Comparison of ENCODE assay signal across 9 mouse cellular contexts in the genomic region with DNA sequence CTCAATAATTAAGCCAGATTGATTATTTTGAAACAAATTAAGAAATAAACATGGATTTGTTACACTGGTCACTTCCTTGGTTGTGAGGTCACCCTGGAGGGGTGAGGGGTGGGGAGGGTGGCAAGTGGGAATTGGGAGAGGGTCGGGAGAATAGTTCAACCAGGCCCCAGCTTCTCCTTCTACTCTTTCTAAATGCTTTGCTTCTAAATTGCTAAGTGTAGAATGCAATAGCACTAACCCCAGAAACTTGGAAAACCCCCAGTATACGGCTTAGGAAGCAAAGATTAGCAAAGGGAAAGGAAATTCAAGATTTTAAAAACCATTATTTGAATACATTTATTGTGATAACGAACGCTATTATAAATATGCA. TPM values are rescaled to one million over a fixed set of nuclear protein-coding genes. Genes with fewer than 3 reads are reported as not detected.
A peak's percentile ranks its signal among the peaks of the same experiment; 100 is the strongest.
DNase-seq lines count a peak whose midpoint lies in the region; ATAC-seq lines count a peak whose summit lies in the region.
"Had no signal": no experiment of that assay in that cellular context is flagged by ENCODE, and none has a peak within 500 bp of the region (broad histone marks: within the 10 kb centered on the region; RNA-seq: fewer than 3 reads in every experiment).

No protein-coding gene starts in this region.

- peaks cover 12% of the 10 kb centered on the region for H3K4me1 ChIP-seq in heart, embryonic 16.5 days (ENCODE audit: control insufficient read depth, insufficient read depth, low read length)
- H3K4me1 ChIP-seq in forebrain, embryonic 14.5 days (ENCODE audit: control insufficient read depth, insufficient read depth, low read length) = 0 out of 2 replicates have a peak, but pooled peaks cover 9% of the 10 kb centered on the region
- H3K4me1 ChIP-seq in midbrain, embryonic 10.5 days = peaks cover 36% of the 10 kb centered on the region

- no peaks in the 10 kb centered on the region for H3K36me3 ChIP-seq in heart, embryonic 16.5 days (ENCODE audit: control insufficient read depth, insufficient read depth)
- H3K36me3 ChIP-seq in forebrain, embryonic 14.5 days (ENCODE audit: control insufficient read depth, insufficient read depth, low read length) = no peaks in the 10 kb centered on the region
- no peaks in the 10 kb centered on the region for H3K36me3 ChIP-seq in midbrain, embryonic 10.5 days
- H3K36me3 ChIP-seq: G1E had no signal

- peak overlapping the region; percentile 48 for H3K9ac ChIP-seq in heart, embryonic 16.5 days (ENCODE audit: low read length)
- peak overlapping the region; percentile 50; the same call in 1 of the 2 replicates for H3K9ac ChIP-seq in forebrain, embryonic 14.5 days (ENCODE audit: low read length)

- WGBS in heart, embryonic 16.5 days = 69% methylated on average over 4 of the region's 4 CpGs
- 61% methylated on average over 4 of the region's 4 CpGs for WGBS in forebrain, embryonic 14.5 days
- WGBS in midbrain, embryonic 10.5 days = 72% methylated on average over 4 of the region's 4 CpGs

- ATAC-seq in heart, embryonic 16.5 days (replicated peaks; ENCODE audit: extremely low read depth, insufficient read depth, low FRiP score) = no peak
- no peak for ATAC-seq in forebrain, embryonic 14.5 days

- H3K27ac ChIP-seq in heart, embryonic 16.5 days (ENCODE audit: low read length) = no peak overlapping the region
- H3K27ac ChIP-seq in forebrain, embryonic 14.5 days (ENCODE audit: low read depth, low read length) = no peak overlapping the region
- H3K27ac ChIP-seq in midbrain, embryonic 10.5 days (replicated peaks) = no peak overlapping the region

- peak overlapping the region; percentile 21 for H3K4me3 ChIP-seq in heart, embryonic 16.5 days (ENCODE audit: low read length)
- peak overlapping the region; percentile 76 for H3K4me3 ChIP-seq in forebrain, embryonic 14.5 days (ENCODE audit: low read depth, low read length)
- peak overlapping the region; percentile 88; the same call in 1 of the 2 replicates for H3K4me3 ChIP-seq in midbrain, embryonic 10.5 days

- H3K27me3 ChIP-seq in heart, embryonic 16.5 days (ENCODE audit: control insufficient read depth, insufficient read depth, low read length) = no peaks in the 10 kb centered on the region
- H3K27me3 ChIP-seq in forebrain, embryonic 14.5 days (replicated peaks; ENCODE audit: control insufficient read depth, insufficient read depth, low read length) = no peaks in the 10 kb centered on the region
- no peaks in the 10 kb centered on the region for H3K27me3 ChIP-seq in midbrain, embryonic 10.5 days (ENCODE audit: low read depth, poor library complexity, severe bottlenecking)

- peak overlapping the region; percentile 88 for H3K4me2 ChIP-seq in heart, embryonic 16.5 days (ENCODE audit: low read depth, low read length)
- peak overlapping the region; percentile 98 for H3K4me2 ChIP-seq in forebrain, embryonic 14.5 days (ENCODE audit: low read length)

- no peak for DNase-seq in heart, adult 11 months
- peak; percentile 28 for DNase-seq in NIH3T3 (ENCODE audit: low read depth)
- DNase-seq in forebrain, embryonic 14.5 days (ENCODE audit: low spot score) = no peak
- no peak for DNase-seq in midbrain, embryonic 10.5 days (ENCODE audit: low spot score)
- no peak for DNase-seq in gastrocnemius, adult 18-20 months (ENCODE audit: low spot score)
- DNase-seq in spleen, postnatal 10 days (ENCODE audit: low spot score in 2 of 2) = no peak
- DNase-seq in frontal cortex, adult 2 months (ENCODE audit: extremely low spot score in 1 of 2, low spot score in 1 of 2) = no peak

- no peaks in the 10 kb centered on the region for H3K9me3 ChIP-seq in heart, embryonic 16.5 days (replicated peaks; ENCODE audit: control insufficient read depth, low read length)
- no peaks in the 10 kb centered on the region for H3K9me3 ChIP-seq in forebrain, embryonic 14.5 days (replicated peaks; ENCODE audit: control insufficient read depth, low read length)
- no peaks in the 10 kb centered on the region for H3K9me3 ChIP-seq in midbrain, embryonic 10.5 days (replicated peaks)

RNA-seq across cellular contexts. Expression of gene Jun, which starts 3.3 kb away (rescaled TPM):
- polyA plus RNA-seq in heart, embryonic 16.5 days (2015; fragmentation: Nextera tagmentation; extraction: Ambion mirVana) = 72.0 and 81.5 TPM in 2 replicates
- 36.0 and 36.4 TPM in 2 replicates for polyA plus RNA-seq in forebrain, embryonic 14.5 days (2014; fragmentation: Nextera tagmentation; extraction: Ambion mirVana)
- polyA plus RNA-seq in midbrain, embryonic 10.5 days (2016; fragmentation: Nextera tagmentation; extraction: Ambion mirVana) = 68.9 and 71.0 TPM in 2 replicates
- total RNA-seq in gastrocnemius, adult 18-20 months (2021) = 100 to 1,000 TPM in 1 of 2 experiments, 10 to 100 TPM in 1; 56.8 to 140 TPM
- polyA plus RNA-seq in frontal cortex, adult 2 months (2012; rRNA removed) = 41.8 and 45.5 TPM in 2 replicates

Comparison
In these comparisons a context has a peak if more than half of its experiments do, and no peak if none do; other contexts are left out.
1. H3K4me3 ChIP-seq: peak in every context shown above with its lines; median percentile 88 in midbrain, embryonic 10.5 days; 76 in forebrain, embryonic 14.5 days; 21 in heart, embryonic 16.5 days.